Mouse (Mus musculus) gastrocnemius, postnatal 4 days (tissue): ENCODE data around the gene St14. TPM values are rescaled to one million over a fixed set of nuclear protein-coding genes. Genes with fewer than 3 reads are reported as not detected.
"Not testable (repeated sequence)": the region's sequence is repeated elsewhere in the genome, so short reads cannot be mapped to it uniquely, and the experiment has no call there.

Experiments used
- DNase-seq, 2 experiments: peaks; one replicate each; pipeline ENCODE4 v3.0.0; 2021 to 2022; ENCODE audit warnings: low spot score in 2 of 2, mixed read lengths in 2 of 2
- total RNA-seq, 2 experiments: library from RNA; stranded (reverse); gene quantifications; 2 replicates each; pipeline ENCODE4 v1.2.3; 2021

The St14 gene
- total RNA-seq, 2 experiments from 2014 or later: 0.54 to 0.73 TPM

DNA sequence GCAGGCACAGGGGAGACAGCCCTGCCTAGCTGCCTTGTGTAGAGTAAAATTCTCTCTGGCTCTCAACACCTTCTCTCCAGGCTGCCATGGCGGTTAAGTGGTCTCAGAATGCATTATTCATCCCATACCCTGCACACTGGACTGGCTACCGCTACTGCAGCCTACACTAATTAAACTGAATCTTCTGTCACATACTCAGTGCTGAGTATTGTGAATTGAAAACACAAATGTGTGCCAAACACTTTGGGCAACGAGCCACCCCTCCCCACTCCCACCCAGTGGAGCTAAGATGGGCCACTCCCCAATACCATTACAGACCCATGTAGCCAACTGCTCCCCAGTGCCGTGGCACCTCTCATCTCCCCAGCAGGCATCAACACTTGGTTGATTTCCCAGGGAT lies 44.2 kb downstream of the St14 start:
- DNase-seq: no peak

DNA sequence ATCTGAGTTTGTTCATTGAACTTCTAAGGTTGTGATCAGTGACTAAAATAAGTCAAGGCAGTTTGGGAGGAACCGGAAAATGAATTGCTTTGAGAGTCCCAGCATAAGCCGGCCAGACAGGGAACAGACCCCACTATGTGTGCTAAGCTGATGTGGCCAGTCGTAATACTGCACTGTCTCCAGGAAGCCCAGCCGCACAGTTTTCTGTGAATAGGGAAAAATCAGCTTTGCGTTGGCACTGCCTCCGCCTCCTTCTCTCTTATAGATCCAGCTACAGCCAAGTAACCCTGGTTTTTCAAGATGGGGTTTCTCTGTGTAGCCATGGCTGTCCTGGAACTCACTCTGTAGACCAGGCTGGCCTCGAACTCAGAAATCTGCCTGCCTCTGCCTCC lies 44.9 kb downstream of the St14 start:
- DNase-seq: no peak

DNA sequence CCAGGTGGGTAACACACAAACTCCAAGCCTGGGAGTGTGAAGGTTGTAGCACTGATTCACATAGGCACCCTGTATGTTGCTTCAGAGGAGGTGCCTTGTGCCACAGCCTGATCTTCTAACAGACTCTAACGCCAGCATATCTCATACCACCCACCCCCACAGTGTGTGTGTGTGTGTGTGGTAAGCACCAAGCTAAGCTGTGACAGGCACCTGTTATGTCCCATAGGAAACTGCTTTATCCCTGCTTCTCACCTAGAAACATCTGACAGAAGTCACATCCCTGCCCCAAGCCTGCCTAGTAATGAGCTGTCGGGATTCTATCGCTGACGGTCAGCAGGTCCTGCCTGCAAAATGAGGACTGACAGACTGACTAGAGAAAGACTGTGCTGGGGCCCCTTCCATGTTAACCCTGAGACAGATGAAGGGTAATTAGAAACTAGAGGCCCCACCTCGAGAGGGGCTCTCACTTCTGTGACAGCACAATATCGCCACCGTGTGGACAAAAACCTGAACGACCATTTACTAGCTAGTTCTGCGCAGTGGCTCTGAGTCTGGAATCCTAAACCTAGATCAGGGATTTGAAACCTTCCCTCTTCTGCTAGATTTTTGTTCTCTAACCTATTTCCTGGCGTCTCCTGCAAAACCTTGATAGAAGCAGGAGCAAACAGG lies 45.4 kb downstream of the St14 start:
- peak; percentile 53 to 68 for DNase-seq

DNA sequence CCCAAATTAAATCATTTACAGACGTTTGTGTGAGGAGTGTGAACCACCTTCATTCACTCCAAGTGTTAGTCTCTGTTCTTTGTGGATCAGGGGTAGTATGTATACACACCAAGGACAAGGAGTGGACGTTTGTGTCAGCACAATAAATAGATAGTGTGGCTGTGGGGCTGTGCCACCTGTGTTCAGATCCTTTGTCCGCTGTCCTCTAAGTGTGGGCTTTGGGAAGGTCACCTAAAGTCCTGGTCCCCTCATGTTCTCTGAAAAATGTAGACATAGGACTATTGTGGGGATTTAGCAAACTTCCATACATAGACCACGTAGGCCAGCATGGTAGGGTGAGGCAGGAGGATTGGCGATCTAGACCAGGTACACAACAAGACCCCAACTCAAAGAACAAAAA lies 46.1 kb downstream of the St14 start:
- no peak for DNase-seq

DNA sequence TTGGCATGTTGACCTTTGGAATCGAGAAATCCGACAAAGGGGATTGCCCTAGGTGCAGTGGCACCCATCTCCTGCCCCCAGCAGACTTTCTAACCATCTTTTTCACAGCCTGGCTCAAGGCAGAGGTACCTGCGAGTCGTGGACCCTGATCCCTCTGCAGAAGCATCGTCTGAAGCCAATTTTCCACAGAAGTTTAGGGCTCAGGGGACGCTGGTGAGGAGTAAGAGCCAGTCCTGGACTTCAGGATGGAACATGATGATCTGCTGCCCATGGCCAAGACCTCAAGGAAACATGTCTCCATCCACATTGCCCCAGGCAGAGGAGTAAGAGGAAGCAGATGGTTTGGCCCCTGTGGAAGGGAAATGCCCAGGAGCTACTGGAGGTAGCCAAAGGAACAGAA lies 48.9 kb downstream of the St14 start:
- no peak for DNase-seq

DNA sequence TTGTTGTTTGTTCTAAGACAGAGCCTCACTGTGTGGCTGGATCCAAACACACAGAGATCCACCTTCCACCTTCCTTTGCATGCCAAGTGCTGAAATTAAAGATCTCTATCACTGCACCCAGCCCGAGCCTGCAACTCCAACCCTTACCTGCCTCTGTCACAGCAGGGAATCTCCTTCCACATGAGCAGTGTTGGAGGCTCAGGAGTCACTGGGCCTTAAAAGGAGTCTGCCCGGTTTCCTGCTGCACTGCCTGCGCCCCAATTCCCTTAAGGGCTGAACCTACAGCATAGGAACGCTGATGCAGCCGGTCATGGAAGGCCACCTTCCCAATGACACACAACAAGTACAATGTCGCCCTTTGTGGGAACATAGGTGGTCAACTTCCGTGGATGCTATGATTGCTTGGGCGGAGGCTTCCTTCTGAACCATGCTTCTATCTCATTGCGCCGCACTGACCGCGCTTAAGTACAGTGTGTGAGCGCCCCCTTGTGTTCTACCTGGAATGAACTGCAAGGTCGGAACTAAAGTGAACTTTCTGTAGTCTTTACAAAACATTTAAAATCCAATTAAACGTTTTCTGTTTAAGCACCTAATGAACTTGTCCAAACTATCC lies 49.5 kb downstream of the St14 start:
- peak; percentile 55 to 79 for DNase-seq

DNA sequence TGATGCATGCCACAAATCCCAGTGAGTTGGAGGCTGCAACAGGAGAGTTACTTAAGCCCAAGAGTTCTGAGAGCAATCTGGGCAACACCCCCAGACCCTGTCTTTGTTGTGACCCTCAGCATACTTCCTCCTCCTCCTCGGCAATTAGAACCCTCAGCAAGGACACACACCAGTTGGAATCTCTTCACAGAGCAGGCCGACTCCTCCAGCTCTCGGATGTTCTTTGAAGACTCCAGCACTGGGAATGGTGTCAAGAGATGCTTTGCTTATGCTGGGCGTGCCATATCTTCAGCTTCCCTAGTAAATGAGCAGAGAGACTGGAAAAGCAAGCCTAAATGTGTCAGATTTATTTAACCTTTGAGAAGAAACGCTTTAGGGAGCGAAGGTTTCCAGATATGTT lies 50.9 kb downstream of the St14 start:
- no peak for DNase-seq

DNA sequence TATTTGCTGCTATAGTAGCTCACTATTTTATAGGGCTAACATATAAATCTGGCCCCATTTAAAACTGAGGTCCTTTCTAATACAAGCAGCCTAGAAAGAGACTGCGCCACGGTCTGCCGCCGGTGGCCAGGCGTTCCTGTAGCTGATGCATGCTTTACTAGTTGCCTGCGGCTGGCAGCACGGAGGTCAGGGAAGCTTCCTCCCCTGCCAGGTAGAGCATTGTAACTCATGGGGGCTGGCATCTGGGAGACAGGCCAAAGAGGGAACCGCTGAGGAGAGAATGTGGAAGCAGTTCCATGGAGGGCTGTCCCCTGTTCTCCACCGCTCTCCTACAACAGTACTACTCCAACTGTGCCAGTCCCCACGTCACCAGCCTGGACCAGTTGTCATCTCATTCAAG lies 56.8 kb downstream of the St14 start:
- DNase-seq: no peak

DNA sequence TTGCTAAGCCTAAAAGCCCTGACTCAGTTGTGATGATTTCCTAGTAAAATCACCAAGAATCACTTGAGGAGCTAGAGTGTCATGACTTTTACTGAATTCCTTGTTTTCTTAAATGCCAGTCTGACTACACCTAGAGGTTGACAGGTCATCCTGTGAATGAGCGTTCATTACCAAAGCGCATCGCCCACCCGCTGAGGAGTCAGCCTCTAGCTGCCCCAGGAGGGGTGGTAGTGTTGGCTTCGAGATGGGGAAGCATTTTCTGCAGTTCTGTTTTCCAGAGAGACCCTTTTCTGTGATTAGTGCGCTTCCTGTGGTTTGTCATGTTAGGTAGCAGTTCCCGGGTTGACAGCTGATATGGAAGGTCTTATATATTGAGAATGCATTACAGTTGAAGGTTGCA lies 57.9 kb downstream of the St14 start:
- no peak for DNase-seq

DNA sequence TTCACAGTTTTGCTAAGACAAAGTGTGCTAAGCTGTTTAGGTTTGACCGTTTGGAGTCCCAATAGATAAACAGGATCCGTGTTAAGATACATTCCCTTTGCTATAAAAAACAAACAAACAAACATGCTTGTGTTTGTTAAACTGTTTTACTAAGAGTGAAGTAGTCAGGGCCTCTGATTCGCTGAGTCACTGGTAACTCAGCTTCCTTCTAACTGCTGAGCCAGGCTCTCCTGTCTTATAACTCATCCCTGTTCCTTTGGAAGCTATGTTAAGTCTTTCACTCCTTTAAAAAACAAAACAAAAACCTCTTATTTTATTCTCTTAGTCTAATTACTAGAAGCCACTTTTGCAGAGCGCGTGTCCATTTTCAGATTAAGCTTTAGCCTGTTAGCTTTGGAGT lies 59.4 kb downstream of the St14 start:
- DNase-seq: no peak

DNA sequence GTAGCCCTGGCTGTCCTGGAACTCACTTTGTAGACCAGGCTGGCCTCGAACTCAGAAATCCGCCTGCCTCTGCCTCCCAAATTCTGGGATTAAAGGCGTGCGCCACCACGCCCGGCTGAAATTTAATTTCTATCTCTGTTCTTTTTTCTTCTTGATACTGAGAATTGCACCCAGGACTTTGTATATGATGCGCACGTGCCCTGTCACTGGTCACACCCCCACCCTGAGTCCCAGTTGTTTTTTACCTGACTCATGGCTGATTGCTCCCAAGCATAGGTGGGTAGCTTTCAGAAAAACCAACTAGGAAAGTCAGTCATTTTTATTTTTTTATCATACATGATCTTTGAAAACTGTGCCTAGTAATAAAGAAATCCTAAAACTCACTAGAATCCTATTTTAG lies 60.9 kb downstream of the St14 start:
- no peak for DNase-seq

DNA sequence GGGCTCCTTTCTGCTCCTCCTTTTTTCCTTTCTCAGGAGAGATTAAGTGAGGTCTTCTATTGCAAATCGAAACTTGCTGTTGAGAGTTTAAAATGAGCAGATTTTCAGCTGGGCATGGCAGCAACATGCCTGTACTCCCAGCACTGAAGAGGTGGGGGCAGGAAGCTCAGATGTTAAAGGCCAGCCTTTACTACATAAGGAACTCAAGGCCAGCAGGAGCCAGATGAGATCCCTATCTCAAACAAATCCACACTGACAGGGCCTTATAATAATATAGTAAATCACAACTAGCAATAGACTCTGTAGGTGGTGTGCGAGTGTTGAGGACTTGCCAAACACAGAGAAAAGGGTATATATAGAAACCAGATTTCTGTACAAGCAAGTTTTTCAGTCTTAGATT lies 72.9 kb downstream of the St14 start:
- no peak for DNase-seq

DNA sequence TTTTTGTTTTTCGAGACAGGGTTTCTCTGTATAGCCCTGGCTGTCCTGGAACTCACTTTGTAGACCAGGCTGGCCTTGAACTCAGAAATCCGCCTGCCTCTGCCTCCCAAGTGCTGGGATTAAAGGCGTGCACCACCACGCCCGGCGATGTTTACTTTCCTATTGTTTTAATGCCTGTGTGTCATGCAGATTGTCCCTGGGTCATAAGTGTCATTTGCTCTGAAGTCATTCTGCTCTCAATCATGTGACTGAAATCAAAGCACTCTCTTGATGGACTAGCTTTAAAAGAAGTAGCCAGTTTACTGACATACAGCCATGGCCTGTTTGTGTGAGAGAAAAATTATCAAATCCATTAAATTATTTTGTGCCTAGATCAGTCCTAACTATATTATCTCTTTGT lies 80.1 kb downstream of the St14 start:
- DNase-seq: not testable (repeated sequence)

DNA sequence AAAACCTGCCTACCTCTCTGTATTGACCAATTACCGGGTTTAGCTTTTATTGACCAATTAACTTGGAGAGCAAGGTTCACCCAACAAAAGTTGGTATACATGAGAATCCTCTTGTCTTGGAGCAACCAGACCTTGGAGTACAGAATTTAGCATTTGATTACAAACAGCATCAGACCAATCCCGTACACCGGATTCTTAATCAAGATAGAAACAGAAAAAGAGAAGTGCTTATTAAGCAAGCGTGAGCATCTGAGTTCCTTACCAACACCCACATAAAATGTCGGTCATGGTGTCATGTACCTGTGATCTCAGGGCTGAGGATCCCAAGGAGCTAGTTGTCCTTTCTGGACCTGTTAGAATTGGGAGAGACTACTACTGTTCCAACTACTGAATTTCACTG lies 81.4 kb downstream of the St14 start:
- DNase-seq: no peak

Other genes starting within 250 kb of the St14 start
- 10 to 100 TPM; 12.6 to 15.4 TPM for gene Adamts15, start 209.4 kb downstream of the St14 start, total RNA-seq
- gene Adamts8, start 189.3 kb downstream of the St14 start, total RNA-seq: 10 to 100 TPM; 14.8 to 16.2 TPM
- gene Zbtb44, start 101.2 kb downstream of the St14 start, total RNA-seq: 10 to 100 TPM; 34.6 to 42.5 TPM
- gene Aplp2, start 80.0 kb upstream of the St14 start, total RNA-seq: 100 to 1,000 TPM; 138 to 143 TPM
- gene Prdm10, start 148.7 kb upstream of the St14 start, total RNA-seq: 1 to 10 TPM; 6.5 to 6.9 TPM